Mouse (Mus musculus) Patski (cell line): ENCODE results near the gene Ndrg3. TPM values are rescaled to one million over a fixed set of nuclear protein-coding genes. Genes with fewer than 3 reads are reported as not detected.
A peak's percentile ranks its signal among the peaks of the same experiment; 100 is the strongest.

Source experiments
- ATAC-seq: fragments of 100-300 bp; one replicate; pipeline ENCODE4 v1.8.0; 2021
- CTCF ChIA-PET: fragments of 350-600 bp; sonication (Branson Sonifier 250); formaldehyde crosslinking; loops from one replicate; lab custom pipeline; 2022; ENCODE audit warnings: inconsistent platforms; lab: Charles Lee
- POLR2A ChIA-PET: fragments of 350-600 bp; sonication (Branson Sonifier 250); formaldehyde crosslinking; loops from one replicate; lab custom pipeline; 2022; ENCODE audit warnings: antibody characterized with exemption, inconsistent platforms; lab: Charles Lee
- DNase-seq: peaks from one replicate; pipeline ENCODE4 v3.0.0-alpha.2; 2011; ENCODE audit warnings: low read depth, low spot score
- H3K27me3 ChIP-seq: fragments of 371-371 bp; one replicate; pipeline ENCODE4 v1.5.1; 2021
- CTCF ChIP-seq: fragments of 100-300 bp; IDR thresholded peaks from one replicate; pipeline ENCODE4 v1.5.1; 2021
- in situ Hi-C: fragments of 300-500 bp; cut with MboI; formaldehyde crosslinking; loops from 3 replicates; pipeline ENCODE4 v1.11.1; 2018; ENCODE audit warnings: low pct_unique_long_range_greater_than_20kb, mixed read lengths
- polyA plus RNA-seq: library from polyadenylated mRNA; unstranded; gene quantifications from one replicate; pipeline ENCODE4 v1.2.3, GENCODE M21; 2021

The Ndrg3 gene
- polyA plus RNA-seq, 1 experiment from 2014 or later: 73.5 TPM

- in situ Hi-C loops: no loop called here
- no peak for TF ChIP-seq CTCF
- CTCF ChIA-PET: no interaction called here
- POLR2A ChIA-PET: no interaction called here
- peak; percentile 68 for ATAC-seq
- DNase-seq: peak; percentile 58
- H3K27me3 ChIP-seq: no peaks in the 10 kb centered on the region
Measured at GRCm38 (mm10) chr2:157006511-157007233, 14.8 kb upstream of the Ndrg3 start, which contains the start of gene Dsn1. TSS of gene Dsn1 (minus strand) at chr2:157007154.

GRCm38 (mm10) chr2:157002321-157002720 is 10.5 kb upstream of the Ndrg3 start:
- DNase-seq (no peak), ATAC-seq (no peak)
- no peak for TF ChIP-seq CTCF
- POLR2A ChIA-PET: no interaction called here
- CTCF ChIA-PET: no interaction called here
- no peaks in the 10 kb centered on the region for H3K27me3 ChIP-seq
- in situ Hi-C loops: no loop called here

- CTCF ChIA-PET: interaction anchor here (1.1 kb wide), 1 partner anchor 38 kb away, joined by 3 read pairs; no protein-coding TSS in a partner anchor
- no peaks in the 10 kb centered on the region for H3K27me3 ChIP-seq
- DNase-seq: no peak
- in situ Hi-C loops: loop anchor here (5.0 kb wide), 1 partner anchor 121 kb away; no protein-coding TSS in a partner anchor
- no peak for TF ChIP-seq CTCF
- ATAC-seq: no peak
- POLR2A ChIA-PET: no interaction called here
Measured at GRCm38 (mm10) chr2:156998263-156998662, 6.4 kb upstream of the Ndrg3 start.

- POLR2A ChIA-PET: no interaction called here
- in situ Hi-C loops: loop anchor here (5.0 kb wide), 1 partner anchor 119 kb away; no protein-coding TSS in a partner anchor
Measured at GRCm38 (mm10) chr2:156996576-156996975, 4.7 kb upstream of the Ndrg3 start.

GRCm38 (mm10) chr2:156990727-156991431 is 977 bp downstream of the Ndrg3 start:
- in situ Hi-C loops: no loop called here
- no peak for DNase-seq
- TF ChIP-seq CTCF: no peak
- ChIA-PET CTCF (interaction anchor here (1.0 to 1.6 kb wide), 4 partner anchors 9 to 88 kb away, joined by 3 to 6 read pairs (median 4); no protein-coding TSS in a partner anchor), POLR2A (interaction anchor here (0.8 kb wide), 1 partner anchor 30 kb away, joined by 5 read pairs; no protein-coding TSS in a partner anchor)
- no peaks in the 10 kb centered on the region for H3K27me3 ChIP-seq
- no peak for ATAC-seq

More at GRCm38 (mm10) chr2:156996576-156996975, 4.7 kb upstream of the Ndrg3 start:
- no peaks in the 10 kb centered on the region for H3K27me3 ChIP-seq
- TF ChIP-seq CTCF: peak; percentile 70
- CTCF ChIA-PET: interaction anchor here (0.7 to 1.5 kb wide), 10 partner anchors 14 to 187 kb away, joined by 3 to 6 read pairs (median 3); partner anchors contain the start of gene Rab5if
- ATAC-seq (no peak), DNase-seq (no peak)

GRCm38 (mm10) chr2:156987316-156987715 is 4.5 kb downstream of the Ndrg3 start:
- DNase-seq (no peak), ATAC-seq (no peak)
- no peak for TF ChIP-seq CTCF
- in situ Hi-C loops: no loop called here
- no peaks in the 10 kb centered on the region for H3K27me3 ChIP-seq
- ChIA-PET CTCF (interaction anchor here (1.6 kb wide), 1 partner anchor 28 kb away, joined by 3 read pairs; no protein-coding TSS in a partner anchor), POLR2A (no interaction called here)

GRCm38 (mm10) chr2:156982864-156983263 is 9.0 kb downstream of the Ndrg3 start:
- ATAC-seq: no peak
- no peaks in the 10 kb centered on the region for H3K27me3 ChIP-seq
- TF ChIP-seq CTCF: no peak
- in situ Hi-C loops: no loop called here
- POLR2A ChIA-PET: interaction anchor here (1.0 kb wide), 1 partner anchor 18 kb away, joined by 4 read pairs; no protein-coding TSS in a partner anchor
- DNase-seq: no peak
- CTCF ChIA-PET: interaction anchor here (0.6 to 3.1 kb wide), 5 partner anchors 8 to 27 kb away, joined by 3 to 8 read pairs (median 4); no protein-coding TSS in a partner anchor

- ChIA-PET POLR2A (interaction anchor here (0.6 kb wide), 1 partner anchor 139 kb away, joined by 3 read pairs; no protein-coding TSS in a partner anchor), CTCF (interaction anchor here (1.2 to 3.1 kb wide), 5 partner anchors 8 to 18 kb away, joined by 3 to 8 read pairs (median 4); no protein-coding TSS in a partner anchor)
- no peak for TF ChIP-seq CTCF
- no peak for DNase-seq
- no peaks in the 10 kb centered on the region for H3K27me3 ChIP-seq
- in situ Hi-C loops: no loop called here
- no peak for ATAC-seq
Measured at GRCm38 (mm10) chr2:156981291-156981690, 10.6 kb downstream of the Ndrg3 start.

GRCm38 (mm10) chr2:156980059-156980458 is 11.8 kb downstream of the Ndrg3 start:
- ChIA-PET CTCF (interaction anchor here (1.2 to 3.1 kb wide), 2 partner anchors 11 to 17 kb away, joined by 4 to 8 read pairs; no protein-coding TSS in a partner anchor), POLR2A (no interaction called here)
- DNase-seq (peak; percentile 10), ATAC-seq (no peak)
- TF ChIP-seq CTCF: no peak
- in situ Hi-C loops: no loop called here
- H3K27me3 ChIP-seq: no peaks in the 10 kb centered on the region

GRCm38 (mm10) chr2:156976711-156977110 is 15.1 kb downstream of the Ndrg3 start:
- ChIA-PET POLR2A (no interaction called here), CTCF (interaction anchor here (1.1 to 1.9 kb wide), 3 partner anchors 10 to 14 kb away, joined by 3 to 5 read pairs (median 3); no protein-coding TSS in a partner anchor)
- in situ Hi-C loops: no loop called here
- ATAC-seq: no peak
- TF ChIP-seq CTCF: no peak
- no peaks in the 10 kb centered on the region for H3K27me3 ChIP-seq
- no peak for DNase-seq
